Mouse (Mus musculus) erythroid progenitor cell, adult 5-6 weeks (primary cell): ENCODE results near the gene Aqr. TPM values are rescaled to one million over a fixed set of nuclear protein-coding genes. Genes with fewer than 3 reads are reported as not detected.

Experiments
- ATAC-seq: replicated peaks from 2 replicates; pipeline ENCODE4 v1.8.0; 2016; ENCODE audit warnings: moderate number of reproducible peaks, mild to moderate bottlenecking, moderate TSS enrichment, inconsistent platforms; ENCODE audit not compliant: poor library complexity, low FRiP score, severe bottlenecking
- total RNA-seq, 2 experiments: library from RNA; stranded (forward) in 1 of 2; stranded (reverse) in 1 of 2; fragments of 150-400 nt in 1 of 2; fragments of 186-747, 209-891 nt in 1 of 2; gene quantifications; 2 replicates each; pipeline versions ENCODE4 v1.2.3 to v1.2.4; 2015 to 2017; ENCODE audit warnings: low replicate concordance in 2 of 2

Gene Aqr
- total RNA-seq, 2 experiments from 2014 or later = 23.5 to 27.2 TPM

GRCm38 (mm10) chr2:114143842-114144241 lies 43.0 kb downstream of the Aqr start:
- ATAC-seq = no peak

DNA sequence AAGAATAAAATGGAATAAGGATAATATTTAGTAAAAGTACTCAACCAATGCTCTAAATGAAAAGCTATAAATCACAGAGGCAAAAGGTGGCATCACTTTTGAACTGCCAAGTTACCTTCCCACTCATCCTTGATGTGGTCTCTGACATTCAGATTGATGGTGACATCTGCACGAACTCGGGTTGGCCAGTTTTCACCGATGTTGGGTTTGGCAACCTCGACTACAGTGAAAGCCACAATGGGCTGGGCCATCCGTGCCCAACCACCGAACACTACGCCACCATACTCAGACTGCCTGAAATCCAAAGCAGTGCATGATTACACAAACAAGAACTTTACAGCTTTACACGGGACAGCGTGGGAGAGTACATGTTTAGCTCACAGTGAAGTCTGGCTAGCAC lies 50.1 kb downstream of the Aqr start:
- ATAC-seq = no peak

DNA sequence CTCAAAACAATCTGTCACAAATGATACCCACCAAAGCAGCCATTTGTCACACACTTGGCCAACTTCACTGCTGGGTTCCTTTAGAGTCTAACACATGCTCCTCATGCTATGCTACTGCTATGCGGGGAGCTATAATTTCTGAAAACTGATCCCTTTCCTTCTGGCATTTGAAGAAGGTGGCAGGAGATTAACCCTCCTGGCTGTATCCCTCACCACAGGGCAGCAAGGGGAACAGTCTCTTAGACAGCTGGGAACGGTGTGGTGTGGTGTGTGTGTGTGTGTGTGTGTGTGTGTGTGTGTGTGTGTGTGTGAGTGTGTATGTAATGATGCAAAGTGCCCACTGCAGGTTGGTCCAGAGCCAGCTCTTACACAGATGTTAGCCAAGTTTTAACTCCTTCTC lies 51.0 kb downstream of the Aqr start:
- ATAC-seq = no peak

- ATAC-seq = no peak
These were observed 53.5 kb downstream of the Aqr start for GRCm38 (mm10) chr2:114133355-114133754.

- ATAC-seq = no peak
These were observed 56.2 kb downstream of the Aqr start for GRCm38 (mm10) chr2:114130657-114131056.

DNA sequence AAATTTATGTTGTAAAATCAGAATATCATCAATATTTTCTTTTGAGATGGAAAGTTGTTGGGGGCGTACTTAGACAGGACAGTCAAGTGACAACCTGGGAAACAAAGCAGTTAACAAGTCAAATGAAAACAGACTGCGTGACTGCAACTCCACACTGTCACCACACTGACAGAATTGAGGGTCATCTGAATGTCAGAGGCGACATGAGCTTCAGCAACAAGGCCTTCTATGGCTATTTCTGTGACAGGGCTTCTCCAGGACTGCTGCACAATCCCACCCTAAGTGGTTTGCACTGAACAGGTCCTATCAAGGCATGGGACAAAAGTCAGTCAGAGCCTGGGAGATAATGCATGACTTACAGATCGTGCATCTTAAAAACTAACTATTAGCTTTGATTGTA lies 63.5 kb downstream of the Aqr start:
- ATAC-seq = no peak

- ATAC-seq = no peak
These were observed 67.4 kb downstream of the Aqr start for GRCm38 (mm10) chr2:114119451-114119850.

- ATAC-seq = no peak
These were observed 69.2 kb downstream of the Aqr start for GRCm38 (mm10) chr2:114117665-114118064.

DNA sequence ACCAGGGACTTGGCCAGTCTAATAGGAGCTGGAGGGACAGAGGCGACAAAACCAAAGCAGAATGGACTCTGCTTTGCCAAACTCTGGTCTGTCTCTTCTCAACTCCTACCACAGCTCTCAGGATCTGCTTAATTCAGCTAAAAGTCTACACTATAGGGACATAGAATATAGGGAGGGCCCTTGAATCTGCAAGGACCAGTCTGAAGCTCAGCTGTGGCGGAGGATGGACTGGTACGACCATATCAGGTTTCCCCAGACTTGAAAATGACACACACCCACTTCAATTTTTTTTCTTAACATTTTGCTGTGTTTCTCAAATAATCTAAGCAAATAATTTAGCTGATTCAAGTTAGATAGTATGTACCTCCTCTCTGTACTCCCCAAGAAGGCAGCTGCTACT lies 69.6 kb downstream of the Aqr start:
- ATAC-seq = peak; percentile 52

- no peak for ATAC-seq
These were observed 71.3 kb downstream of the Aqr start for GRCm38 (mm10) chr2:114115563-114115962.

GRCm38 (mm10) chr2:114107288-114108278 lies 79.2 kb downstream of the Aqr start:
- no peak for ATAC-seq

DNA sequence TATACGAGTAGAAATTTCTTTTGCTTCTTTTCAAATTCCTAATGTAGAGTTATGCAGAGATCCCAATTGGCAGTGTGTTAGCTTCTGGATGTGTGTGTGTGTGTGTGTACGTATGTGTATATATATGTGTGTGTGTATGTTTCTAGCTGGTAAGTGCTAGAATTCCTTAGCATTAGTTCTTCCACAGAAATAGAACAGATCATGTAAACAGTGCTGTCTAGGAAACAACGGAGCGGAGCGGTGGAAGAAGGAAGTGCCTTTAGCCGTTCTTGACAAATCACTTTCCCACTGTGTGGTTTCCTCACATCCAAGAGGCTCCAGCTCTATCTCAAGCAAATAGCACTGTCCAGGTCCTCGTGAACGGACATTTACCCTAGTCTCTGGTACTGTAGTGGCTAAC lies 80.4 kb downstream of the Aqr start:
- ATAC-seq = no peak

DNA sequence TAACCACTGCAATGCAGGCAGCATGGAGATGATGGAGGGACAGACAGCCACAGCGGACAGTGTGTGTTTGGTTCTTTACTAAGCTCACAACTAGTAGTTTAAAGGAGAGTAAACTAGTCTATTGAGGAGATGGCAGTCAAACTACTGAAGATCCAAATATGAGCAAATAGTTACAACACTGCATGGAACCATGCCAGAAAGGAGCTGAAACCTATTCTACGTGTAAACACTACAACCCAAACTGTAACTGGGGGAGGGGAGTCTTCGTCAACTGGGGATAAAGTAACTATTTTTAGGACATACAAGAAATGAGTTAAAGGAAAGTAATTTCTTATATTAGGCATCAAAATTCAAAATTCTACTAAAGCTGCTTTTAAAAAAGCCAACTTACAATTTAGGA lies 84.4 kb downstream of the Aqr start:
- no peak for ATAC-seq

DNA sequence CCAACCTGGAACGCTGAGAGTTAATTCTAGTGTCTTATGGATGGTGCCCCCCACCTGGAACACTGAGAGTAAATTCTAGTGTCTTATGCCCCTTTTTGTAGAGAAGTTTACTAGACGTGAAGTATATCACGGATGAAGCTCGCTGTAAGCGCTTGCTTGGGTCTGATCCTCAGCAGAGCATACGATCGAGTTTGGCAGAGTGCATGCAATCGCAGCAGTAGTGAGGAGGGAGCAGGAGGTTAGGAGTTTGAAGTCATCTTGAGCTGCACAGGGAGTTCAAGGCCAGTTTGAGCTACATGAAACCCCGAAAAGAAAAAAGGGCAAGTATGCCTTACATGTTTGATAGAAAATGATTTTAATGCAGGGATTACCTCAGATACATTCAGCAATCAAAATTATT lies 86.0 kb downstream of the Aqr start:
- no peak for ATAC-seq

- no peak for ATAC-seq
These were observed 87.0 kb downstream of the Aqr start for GRCm38 (mm10) chr2:114099816-114100215.

GRCm38 (mm10) chr2:114099109-114099508 lies 87.7 kb downstream of the Aqr start:
- ATAC-seq = no peak

GRCm38 (mm10) chr2:114097627-114098026 lies 89.2 kb downstream of the Aqr start:
- no peak for ATAC-seq

DNA sequence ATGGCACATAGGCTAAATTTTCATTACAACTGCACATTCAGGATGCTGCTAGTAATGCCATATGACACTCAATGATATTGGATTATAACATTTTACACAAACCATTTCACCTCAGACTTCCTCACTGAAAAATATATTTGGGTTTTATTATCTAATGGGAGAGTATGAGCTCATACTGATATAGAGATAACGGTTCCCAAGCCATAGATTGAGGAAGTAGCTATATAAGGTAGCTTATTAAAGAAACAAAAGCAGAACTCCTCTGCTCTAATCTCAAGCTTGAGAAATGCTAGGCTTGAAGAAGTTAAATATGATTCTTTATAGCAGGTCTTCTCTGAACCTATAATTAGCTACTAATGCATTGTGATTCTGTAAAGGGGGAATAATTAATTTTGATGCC lies 90.3 kb downstream of the Aqr start:
- no peak for ATAC-seq

DNA sequence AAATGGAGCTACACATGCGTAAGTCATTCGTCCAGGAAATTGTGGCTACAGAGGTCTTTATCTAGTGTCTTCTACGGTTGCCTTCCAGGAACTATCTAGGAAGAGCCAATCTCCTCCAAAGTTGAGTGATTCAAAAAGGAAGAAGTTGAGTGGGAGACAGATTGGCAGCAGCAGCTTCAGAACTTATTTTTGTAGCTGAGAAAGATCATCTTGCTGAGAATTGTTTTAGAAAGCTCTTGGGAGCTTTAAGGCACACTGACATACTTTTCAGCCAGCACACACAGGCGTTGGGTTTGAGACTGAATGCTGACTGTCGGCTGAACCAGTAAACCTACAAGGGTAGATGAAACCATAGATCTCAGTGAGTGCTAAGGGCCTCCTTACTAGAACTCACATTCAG lies 91.5 kb downstream of the Aqr start:
- ATAC-seq = no peak

GRCm38 (mm10) chr2:114094696-114095095 lies 92.1 kb downstream of the Aqr start:
- ATAC-seq = no peak

- ATAC-seq = no peak
These were observed 93.2 kb downstream of the Aqr start for GRCm38 (mm10) chr2:114093577-114093976.

- ATAC-seq = no peak
These were observed 97.0 kb downstream of the Aqr start for GRCm38 (mm10) chr2:114089862-114090261.
